Mouse (Mus musculus): ENCODE measurements around the gene Olfr692. TPM values are rescaled to one million over a fixed set of nuclear protein-coding genes. Genes with fewer than 3 reads are reported as not detected.

The Olfr692 gene
- not detected in 2 replicates for polyA plus RNA-seq (2012; rRNA removed)

GRCm38 (mm10) chr7:105367930-105368329 is at the start of gene Olfr692:
Olfr692 (plus strand) TSS chr7:105368230.

GRCm38 (mm10) chr7:105334004-105334403 is 34.0 kb upstream of the Olfr692 start, which contains the start of gene Olfr690:
Olfr690 (minus strand) TSS chr7:105334104.

GRCm38 (mm10) chr7:105342170-105342569 is 25.9 kb upstream of the Olfr692 start, which contains the start of gene Olfr691:
Olfr691 (minus strand) TSS chr7:105342270.

GRCm38 (mm10) chr7:105374866-105375265 is 6.8 kb downstream of the Olfr692 start, which contains the start of gene Gm5901:
Gm5901 (plus strand) TSS chr7:105375038.

GRCm38 (mm10) chr7:105399935-105400624 is 32.0 kb downstream of the Olfr692 start, which contains the start of gene Fam160a2:
Fam160a2 (minus strand) TSS chr7:105400054.

GRCm38 (mm10) chr7:105404268-105404667 is 36.2 kb downstream of the Olfr692 start, which contains the start of gene Cnga4:
Cnga4 (plus strand) TSS chr7:105404568.

Other genes starting within 250 kb of the Olfr692 start
- not detected in 2 replicates for gene Olfr683, start 221.2 kb upstream of the Olfr692 start, polyA plus RNA-seq (2012; rRNA removed)
- gene Olfr684, start 204.6 kb upstream of the Olfr692 start, polyA plus RNA-seq (2012; rRNA removed): not detected in 2 replicates
- gene Olfr685, start 182.2 kb upstream of the Olfr692 start, polyA plus RNA-seq (2012; rRNA removed): not detected in 2 replicates
- not detected in 2 replicates for gene Olfr686, start 160.7 kb upstream of the Olfr692 start, polyA plus RNA-seq (2012; rRNA removed)
- not detected in 2 replicates for gene Olfr688, start 80.1 kb upstream of the Olfr692 start, polyA plus RNA-seq (2012; rRNA removed)
- gene Olfr689, start 57.1 kb upstream of the Olfr692 start, polyA plus RNA-seq (2012; rRNA removed): not detected in 2 replicates
- gene Olfr690, start 34.1 kb upstream of the Olfr692 start, polyA plus RNA-seq (2012; rRNA removed): 0.10 TPM in 1 of 2 replicates, not detected in the other
- gene Olfr691, start 26.0 kb upstream of the Olfr692 start, polyA plus RNA-seq (2012; rRNA removed): 0.05 and 0.14 TPM in 2 replicates
- gene Gm5901, start 6.8 kb downstream of the Olfr692 start, polyA plus RNA-seq (2012; rRNA removed): not detected in 2 replicates
- gene Fam160a2, start 31.8 kb downstream of the Olfr692 start, polyA plus RNA-seq (2012; rRNA removed): 29.4 and 38.9 TPM in 2 replicates
- 0.20 and 0.24 TPM in 2 replicates for gene Cnga4, start 36.3 kb downstream of the Olfr692 start, polyA plus RNA-seq (2012; rRNA removed)
- 0.14 and 0.17 TPM in 2 replicates for gene Cckbr, start 57.5 kb downstream of the Olfr692 start, polyA plus RNA-seq (2012; rRNA removed)
- gene Cavin3, start 114.1 kb downstream of the Olfr692 start, polyA plus RNA-seq (2012; rRNA removed): 17.6 and 19.0 TPM in 2 replicates
- gene Smpd1, start 186.1 kb downstream of the Olfr692 start, polyA plus RNA-seq (2012; rRNA removed): 18.5 and 25.3 TPM in 2 replicates
- gene Apbb1, start 213.4 kb downstream of the Olfr692 start, polyA plus RNA-seq (2012; rRNA removed): 92.2 and 93.1 TPM in 2 replicates
- gene Hpx, start 231.9 kb downstream of the Olfr692 start, polyA plus RNA-seq (2012; rRNA removed): 2.8 and 3.9 TPM in 2 replicates